Mouse (Mus musculus): ENCODE data around the gene Cherp.

Gene Cherp

DNA sequence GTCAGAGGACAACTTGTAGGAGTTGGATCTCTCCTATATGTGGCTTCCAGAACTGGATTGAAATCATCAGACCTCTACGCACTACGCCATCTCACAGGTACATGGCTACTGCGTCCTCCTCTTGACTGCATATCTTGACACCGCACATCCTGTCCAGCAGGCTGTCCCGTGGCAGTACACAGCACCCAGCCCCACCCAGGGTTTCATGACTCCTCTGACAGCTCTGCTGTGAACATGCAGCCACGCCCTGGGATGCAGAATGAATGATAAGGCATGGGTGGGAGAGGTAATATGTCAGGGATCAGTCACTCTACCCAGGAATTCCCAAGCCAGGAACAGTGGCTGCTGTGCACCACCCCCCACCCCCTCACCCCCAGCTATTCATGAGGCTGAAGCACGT, 61.2 kb downstream of the Cherp start:
- no peak for DNase-seq (ENCODE audit: low spot score)

Data from adipocyte (in vitro differentiated cells).